10 mouse cellular contexts compared by ENCODE assay signal in the genomic region with DNA sequence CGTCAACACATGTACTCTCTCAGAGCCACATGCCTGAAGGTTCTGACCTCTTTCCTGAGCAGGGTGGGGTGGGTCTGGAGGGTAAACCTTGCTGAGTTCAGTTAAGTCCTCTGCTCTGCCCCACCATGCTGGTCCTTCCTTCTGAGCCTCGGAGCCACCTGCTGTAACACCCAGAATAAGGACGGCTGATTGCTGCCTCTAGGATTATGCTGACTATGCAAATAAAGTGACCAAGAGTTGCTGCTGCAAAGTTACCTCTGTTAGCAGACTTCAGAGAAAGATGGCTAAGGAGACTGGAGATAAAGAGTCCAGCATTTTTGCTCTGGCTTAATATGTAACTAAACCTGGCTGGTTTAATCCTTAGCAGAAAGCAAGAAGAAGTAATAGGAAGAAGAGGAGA.
"Had no signal": no experiment of that assay in that cellular context is flagged by ENCODE, and none has a peak within 500 bp of the region (broad histone marks: within the 10 kb centered on the region; RNA-seq: fewer than 3 reads in every experiment).

No protein-coding gene starts in this region.

- H3K36me3 ChIP-seq: limb, embryonic 13.5 days; midbrain, embryonic 13.5 days; neural tube, embryonic 15.5 days had no signal

- ATAC-seq: midbrain, embryonic 13.5 days had no signal

- H3K4me2 ChIP-seq: limb, embryonic 13.5 days; midbrain, embryonic 13.5 days; neural tube, embryonic 15.5 days had no signal

- H3K27me3 ChIP-seq: limb, embryonic 13.5 days; neural tube, embryonic 15.5 days had no signal

- H3K9me3 ChIP-seq: limb, embryonic 13.5 days; midbrain, embryonic 13.5 days; neural tube, embryonic 15.5 days had no signal

- DNase-seq: kidney, adult 18-20 months; left cerebral cortex, postnatal 4 days; lung, adult 18-20 months; thymus, adult 2 months; thymus, postnatal 36 days had no signal

- H3K9ac ChIP-seq: limb, embryonic 13.5 days; liver, embryonic 14.5 days; midbrain, embryonic 13.5 days; neural tube, embryonic 15.5 days had no signal

- H3K4me3 ChIP-seq: limb, embryonic 13.5 days; midbrain, embryonic 13.5 days; myocyte; neural tube, embryonic 15.5 days had no signal

- H3K4me1 ChIP-seq: limb, embryonic 13.5 days; midbrain, embryonic 13.5 days; neural tube, embryonic 15.5 days had no signal

- H3K27ac ChIP-seq: limb, embryonic 13.5 days; liver, embryonic 14.5 days; midbrain, embryonic 13.5 days; neural tube, embryonic 15.5 days had no signal
